14 mouse cellular contexts compared by ENCODE assay signal in genomic region chr3:148385712-148386111, GRCm38 (mm10).
DNase-seq lines count a peak whose midpoint lies in the region; ATAC-seq and TF ChIP-seq lines count a peak whose summit lies in the region.
"Had no signal": no experiment of that assay in that cellular context is flagged by ENCODE, and none has a peak within 500 bp of the region (broad histone marks: within the 10 kb centered on the region; RNA-seq: fewer than 3 reads in every experiment).

No protein-coding gene starts in this region.

- H3K4me1 ChIP-seq in kidney, adult 2 months (ENCODE audit: control insufficient read depth, insufficient read depth, low read length): no peaks in the 10 kb centered on the region
- peaks cover 6% of the 10 kb centered on the region; the same call in 1 of the 2 replicates for H3K4me1 ChIP-seq in thymus, adult 2 months (replicated peaks; ENCODE audit: control insufficient read depth, insufficient read depth, low read length)
- H3K4me1 ChIP-seq in forebrain, embryonic 11.5 days (replicated peaks; ENCODE audit: control insufficient read depth, insufficient read depth, low read length): no peaks in the 10 kb centered on the region
- H3K4me1 ChIP-seq: midbrain, embryonic 15.5 days had no signal

- 95% methylated on average over 7 of the region's 7 CpGs for WGBS in kidney, adult 2 months
- 96% methylated on average over 7 of the region's 7 CpGs for WGBS in thymus, adult 2 months
- WGBS in forebrain, embryonic 11.5 days: 92% methylated on average over 7 of the region's 7 CpGs

- H3K9me3 ChIP-seq in forebrain, embryonic 11.5 days (ENCODE audit: control insufficient read depth, low read length): no peaks in the 10 kb centered on the region; the same call in 1 of the 2 replicates
- H3K9me3 ChIP-seq: midbrain, embryonic 15.5 days had no signal

- H3K36me3 ChIP-seq in kidney, adult 2 months (ENCODE audit: control insufficient read depth, insufficient read depth, low read length): no peaks in the 10 kb centered on the region
- H3K36me3 ChIP-seq in thymus, adult 2 months (ENCODE audit: control insufficient read depth, insufficient read depth, low read length): no peaks in the 10 kb centered on the region
- no peaks in the 10 kb centered on the region for H3K36me3 ChIP-seq in forebrain, embryonic 11.5 days (ENCODE audit: control insufficient read depth, insufficient read depth, low read length)
- H3K36me3 ChIP-seq: midbrain, embryonic 15.5 days had no signal

- no peak overlapping the region for H3K4me2 ChIP-seq in forebrain, embryonic 11.5 days (ENCODE audit: low read depth, low read length, severe bottlenecking)
- H3K4me2 ChIP-seq: midbrain, embryonic 15.5 days had no signal

- no peak for ATAC-seq in forebrain, embryonic 11.5 days (replicated peaks; ENCODE audit: low FRiP score)
- ATAC-seq: midbrain, embryonic 15.5 days had no signal

- no peak for TF ChIP-seq POLR2A in kidney, adult 2 months (IDR thresholded peaks at IDR 0.05; ENCODE audit: low read depth, low read length)
- TF ChIP-seq POLR2A in thymus, adult 2 months (IDR thresholded peaks at IDR 0.05; ENCODE audit: control insufficient read depth, extremely low read depth, insufficient read depth, low read length, poor library complexity): no peak

- H3K27me3 ChIP-seq in kidney, adult 2 months (replicated peaks; ENCODE audit: control insufficient read depth, insufficient read depth, low read length): no peaks in the 10 kb centered on the region
- no peaks in the 10 kb centered on the region for H3K27me3 ChIP-seq in thymus, adult 2 months (ENCODE audit: control insufficient read depth, insufficient read depth, low read length)
- H3K27me3 ChIP-seq in forebrain, embryonic 11.5 days (ENCODE audit: control insufficient read depth, insufficient read depth, low read length): no peaks in the 10 kb centered on the region
- H3K27me3 ChIP-seq: midbrain, embryonic 15.5 days had no signal

- H3K9ac ChIP-seq in forebrain, embryonic 11.5 days (ENCODE audit: low read length): no peak overlapping the region
- H3K9ac ChIP-seq: midbrain, embryonic 15.5 days had no signal

- TF ChIP-seq CTCF in kidney, adult 2 months (conservative IDR thresholded peaks at IDR 0.05; ENCODE audit: insufficient read depth, insufficient read length, low read depth, low read length): 0 out of 2 replicates have a peak, but pooled peaks have one; percentile 8
- no peak for TF ChIP-seq CTCF in thymus, adult 2 months (IDR thresholded peaks at IDR 0.05; ENCODE audit: borderline replicate concordance, control insufficient read depth, extremely low read depth, insufficient read depth, low read length, poor library complexity)

- DNase-seq in kidney, adult 2 months: no peak
- no peak for DNase-seq in kidney, adult 11 months
- DNase-seq in thymus, adult 2 months: peak; percentile 5
- DNase-seq in thymus, adult 18-20 months: no peak
- peak; percentile 37 for DNase-seq in ZHBTc4 (ENCODE audit: low read depth, low spot score)
- peak; percentile 37 for DNase-seq in testis, postnatal 14 days (ENCODE audit: low spot score)
- DNase-seq in embryo, embryonic 11 days: no peak
- no peak for DNase-seq in forebrain, embryonic 11.5 days (ENCODE audit: low spot score)
- DNase-seq: adrenal gland, postnatal 10 days; cerebellum, adult 8-10 months; heart, adult 18-20 months; kidney, postnatal 14 days; lung, adult 2 months had no signal

- H3K4me3 ChIP-seq in kidney, adult 2 months (ENCODE audit: insufficient read depth, low read depth, low read length): no peak overlapping the region
- H3K4me3 ChIP-seq in thymus, adult 2 months (ENCODE audit: control insufficient read depth, insufficient read depth, low read length): no peak overlapping the region
- no peak overlapping the region for H3K4me3 ChIP-seq in forebrain, embryonic 11.5 days (ENCODE audit: low read depth, low read length)
- H3K4me3 ChIP-seq: midbrain, embryonic 15.5 days had no signal

- H3K27ac ChIP-seq in kidney, adult 2 months (ENCODE audit: insufficient read depth, low read depth, low read length): no peak overlapping the region
- no peak overlapping the region for H3K27ac ChIP-seq in thymus, adult 2 months (ENCODE audit: control insufficient read depth, insufficient read depth, low read length)
- H3K27ac ChIP-seq in forebrain, embryonic 11.5 days (ENCODE audit: low read depth, low read length): no peak overlapping the region
- H3K27ac ChIP-seq: midbrain, embryonic 15.5 days had no signal

Comparison
In these comparisons a context has a peak if more than half of its experiments do, and no peak if none do; other contexts are left out.
1. DNase-seq: peak in thymus, adult 2 months (single experiment), ZHBTc4 (single experiment) and testis, postnatal 14 days (single experiment); none in kidney, adult 2 months (single experiment), kidney, adult 11 months (single experiment), thymus, adult 18-20 months (0 of 2), embryo, embryonic 11 days (single experiment) and forebrain, embryonic 11.5 days (single experiment).